Mouse (Mus musculus) cortical plate, adult 2 months (tissue): ENCODE measurements at regions not wholly inside any gene's neighbourhood (a gene's known extent, or its start where the extent isn't known, plus 50 kb on each side); places are given as distances from the start of the nearest gene placed in this dataset.

Source experiments
- CTCF ChIP-seq: fragments of 200-500 bp; IDR thresholded peaks from 2 replicates; pipeline ENCODE4 v1.5.1; 2011; ENCODE audit warnings: mild to moderate bottlenecking, control low read depth, low read length; ENCODE audit not compliant: insufficient read depth; ENCODE audit errors: extremely low read depth
- POLR2A ChIP-seq: fragments of 200-500 bp; IDR thresholded peaks from 2 replicates; pipeline ENCODE4 v1.6.1; 2011; ENCODE audit warnings: mild to moderate bottlenecking, low read length, control low read depth; ENCODE audit not compliant: insufficient read depth; ENCODE audit errors: extremely low read depth

GRCm38 (mm10) chr9:68122266-68122665 lies 282.1 kb downstream of the Vps13c start:
- TF ChIP-seq CTCF = no peak
- TF ChIP-seq POLR2A = no peak
